Comparison of ENCODE assay signal across 22 mouse cellular contexts in the genomic region with DNA sequence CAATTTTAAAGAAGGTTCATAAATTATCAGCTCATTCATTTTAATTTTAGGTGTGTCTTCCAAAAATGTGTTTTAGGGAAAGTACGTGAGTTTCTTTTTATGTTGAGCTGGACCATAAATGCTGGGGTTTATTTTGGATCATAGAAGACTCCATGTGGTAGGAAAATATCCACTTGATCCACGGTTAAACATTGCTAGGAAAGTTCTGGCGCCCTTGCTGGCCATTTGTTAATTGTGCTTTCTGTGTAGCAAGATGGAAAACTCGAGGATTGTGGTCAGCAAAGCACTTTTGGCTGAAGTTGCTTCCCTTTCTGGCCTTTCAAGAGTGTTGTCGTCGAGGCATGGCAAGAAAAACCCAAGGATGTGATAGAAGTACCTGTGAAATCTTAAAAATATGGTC.
"Had no signal": no experiment of that assay in that cellular context is flagged by ENCODE, and none has a peak within 500 bp of the region (broad histone marks: within the 10 kb centered on the region; RNA-seq: fewer than 3 reads in every experiment).

No protein-coding gene starts in this region.

- H3K27ac ChIP-seq: gastrocnemius, adult 2 months; heart, embryonic 10.5 days; hindbrain, embryonic 10.5 days; hindbrain, embryonic 12.5 days; hindbrain, embryonic 14.5 days; intestine, embryonic 15.5 days; kidney, postnatal 0 days; layer of hippocampus, adult 2 months; left cerebral cortex, adult 2 months; limb, embryonic 13.5 days; liver, embryonic 12.5 days; liver, embryonic 14.5 days had no signal

- H3K27me3 ChIP-seq: heart, embryonic 12.5 days; hindbrain, embryonic 12.5 days; intestine, embryonic 15.5 days; limb, embryonic 13.5 days; liver, embryonic 12.5 days had no signal

- ATAC-seq: hindbrain, embryonic 16.5 days; inflammation-experienced regulatory T-cells, adult 6 months; intestine, embryonic 15.5 days; intestine, postnatal 0 days; liver, embryonic 12.5 days had no signal

- H3K4me2 ChIP-seq: heart, embryonic 12.5 days; hindbrain, embryonic 12.5 days; hindbrain, embryonic 14.5 days; intestine, embryonic 15.5 days; limb, embryonic 13.5 days; liver, embryonic 12.5 days had no signal

- H3K36me3 ChIP-seq: hindbrain, embryonic 10.5 days; hindbrain, embryonic 12.5 days; intestine, embryonic 15.5 days; limb, embryonic 13.5 days; liver, embryonic 12.5 days had no signal

- H3K4me1 ChIP-seq: liver, embryonic 12.5 days had no signal

- H3K9me3 ChIP-seq: heart, embryonic 10.5 days; hindbrain, embryonic 10.5 days; hindbrain, embryonic 12.5 days; intestine, embryonic 15.5 days; limb, embryonic 13.5 days; liver, embryonic 12.5 days had no signal

- H3K4me3 ChIP-seq: gastrocnemius, adult 2 months; heart, embryonic 10.5 days; heart, embryonic 12.5 days; hindbrain, embryonic 10.5 days; hindbrain, embryonic 12.5 days; intestine, embryonic 15.5 days; layer of hippocampus, adult 2 months; left cerebral cortex, adult 2 months; limb, embryonic 13.5 days; liver, embryonic 12.5 days had no signal

- H3K9ac ChIP-seq: heart, embryonic 12.5 days; hindbrain, embryonic 12.5 days; hindbrain, embryonic 14.5 days; intestine, embryonic 15.5 days; limb, embryonic 13.5 days; liver, embryonic 12.5 days; liver, embryonic 14.5 days had no signal

- DNase-seq: gastrocnemius, adult 2 months; gastrocnemius, postnatal 10 days; gastrocnemius, postnatal 25 days; heart, adult 18-20 months; heart, postnatal 10 days; heart, postnatal 4 days; kidney, postnatal 25 days had no signal
